Mouse (Mus musculus): ENCODE data around the gene Stoml1. TPM values are rescaled to one million over a fixed set of nuclear protein-coding genes. Genes with fewer than 3 reads are reported as not detected.

Gene Stoml1
- polyA plus RNA-seq, 1 experiment from 2014 or later = 35.8 TPM

- Histone ChIP-seq H3K27me3 (ENCODE audit: insufficient read depth, low read length) (no peaks in the 10 kb centered on the region), H3K9me3 (ENCODE audit: low read length) (no peaks in the 10 kb centered on the region), H3K9ac (replicated peaks; ENCODE audit: low read length) (no peak overlapping the region), H3K4me1 (ENCODE audit: insufficient read depth, low read length) (peaks cover 23% of the 10 kb centered on the region), H3K36me3 (ENCODE audit: insufficient read depth, low read length) (no peaks in the 10 kb centered on the region), H3K4me2 (replicated peaks; ENCODE audit: low read depth, low read length) (no peak overlapping the region), H3K4me3 (ENCODE audit: low read length) (no peak overlapping the region), H3K27ac (ENCODE audit: low read length) (no peak overlapping the region)
- no peak for ATAC-seq (ENCODE audit: low FRiP score, low TSS enrichment)
- whole genome bisulfite sequencing = 94% methylated on average over 4 of the region's 4 CpGs
Measured at GRCm38 (mm10) chr9:58278313-58278712, 25.3 kb downstream of the Stoml1 start.

GRCm38 (mm10) chr9:58278821-58279723 lies 26.1 kb downstream of the Stoml1 start:
- no peak overlapping the region for H3K4me2 ChIP-seq (replicated peaks; ENCODE audit: low read depth, low read length)
- H3K9me3 ChIP-seq (ENCODE audit: low read length) = no peaks in the 10 kb centered on the region
- peaks cover 23% of the 10 kb centered on the region for H3K4me1 ChIP-seq (ENCODE audit: insufficient read depth, low read length)
- H3K27me3 ChIP-seq (ENCODE audit: insufficient read depth, low read length) = no peaks in the 10 kb centered on the region
- no peaks in the 10 kb centered on the region for H3K36me3 ChIP-seq (ENCODE audit: insufficient read depth, low read length)
- H3K4me3 ChIP-seq (ENCODE audit: low read length) = no peak overlapping the region
- H3K27ac ChIP-seq (ENCODE audit: low read length) = no peak overlapping the region
- no peak for ATAC-seq (ENCODE audit: low FRiP score, low TSS enrichment)
- 66% methylated on average over 4 of the region's 4 CpGs for WGBS
- no peak overlapping the region for H3K9ac ChIP-seq (replicated peaks; ENCODE audit: low read length)

GRCm38 (mm10) chr9:58279780-58280179 lies 26.8 kb downstream of the Stoml1 start:
- Histone ChIP-seq H3K4me1 (ENCODE audit: insufficient read depth, low read length) (peaks cover 20% of the 10 kb centered on the region), H3K9ac (replicated peaks; ENCODE audit: low read length) (no peak overlapping the region), H3K4me2 (replicated peaks; ENCODE audit: low read depth, low read length) (no peak overlapping the region), H3K4me3 (ENCODE audit: low read length) (no peak overlapping the region), H3K27me3 (ENCODE audit: insufficient read depth, low read length) (no peaks in the 10 kb centered on the region), H3K9me3 (ENCODE audit: low read length) (no peaks in the 10 kb centered on the region), H3K36me3 (ENCODE audit: insufficient read depth, low read length) (no peaks in the 10 kb centered on the region), H3K27ac (ENCODE audit: low read length) (no peak overlapping the region)
- 66% methylated on average over 5 of the region's 5 CpGs for WGBS
- ATAC-seq (ENCODE audit: low FRiP score, low TSS enrichment) = no peak

GRCm38 (mm10) chr9:58280259-58281109 lies 27.5 kb downstream of the Stoml1 start:
- H3K4me2 ChIP-seq (replicated peaks; ENCODE audit: low read depth, low read length) = no peak overlapping the region
- no peaks in the 10 kb centered on the region for H3K9me3 ChIP-seq (ENCODE audit: low read length)
- no peak overlapping the region for H3K9ac ChIP-seq (replicated peaks; ENCODE audit: low read length)
- peak; percentile 65; the same call in 1 of the 2 replicates for ATAC-seq (ENCODE audit: low FRiP score, low TSS enrichment)
- WGBS = 36% methylated on average over 9 of the region's 9 CpGs
- H3K27me3 ChIP-seq (ENCODE audit: insufficient read depth, low read length) = no peaks in the 10 kb centered on the region
- H3K27ac ChIP-seq (ENCODE audit: low read length) = no peak overlapping the region
- no peak overlapping the region for H3K4me3 ChIP-seq (ENCODE audit: low read length)
- no peaks in the 10 kb centered on the region for H3K36me3 ChIP-seq (ENCODE audit: insufficient read depth, low read length)
- peaks cover 13% of the 10 kb centered on the region for H3K4me1 ChIP-seq (ENCODE audit: insufficient read depth, low read length)

DNA sequence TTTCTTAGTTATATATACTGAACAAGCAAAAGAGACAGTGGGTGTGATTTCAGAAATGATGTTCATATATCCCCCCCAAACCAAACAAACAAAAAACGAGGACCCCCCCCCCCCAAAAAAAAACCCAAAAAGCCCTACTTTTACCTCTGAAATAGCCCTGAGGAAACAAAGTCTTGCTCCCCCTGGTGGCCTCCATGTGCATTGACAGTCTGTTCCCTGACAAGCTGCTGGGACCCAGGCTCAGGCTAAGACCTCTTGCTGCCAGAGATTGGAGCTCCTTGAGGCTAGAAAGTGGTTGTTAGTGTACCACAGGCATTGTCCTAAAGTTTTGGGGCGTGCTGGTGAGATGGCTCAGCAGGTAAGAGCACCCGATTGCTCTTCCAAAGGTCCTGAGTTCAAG lies 28.6 kb downstream of the Stoml1 start:
- WGBS = 69% methylated on average over 3 of the region's 3 CpGs
- H3K4me1 ChIP-seq (ENCODE audit: insufficient read depth, low read length) = peaks cover 3% of the 10 kb centered on the region; the same call in 1 of the 2 replicates
- no peak overlapping the region for H3K9ac ChIP-seq (replicated peaks; ENCODE audit: low read length)
- H3K4me3 ChIP-seq (ENCODE audit: low read length) = no peak overlapping the region
- H3K36me3 ChIP-seq (ENCODE audit: insufficient read depth, low read length) = no peaks in the 10 kb centered on the region
- ATAC-seq (ENCODE audit: low FRiP score, low TSS enrichment) = no peak
- no peaks in the 10 kb centered on the region for H3K9me3 ChIP-seq (ENCODE audit: low read length)
- H3K27ac ChIP-seq (ENCODE audit: low read length) = no peak overlapping the region
- H3K27me3 ChIP-seq (ENCODE audit: insufficient read depth, low read length) = no peaks in the 10 kb centered on the region
- no peak overlapping the region for H3K4me2 ChIP-seq (replicated peaks; ENCODE audit: low read depth, low read length)

DNA sequence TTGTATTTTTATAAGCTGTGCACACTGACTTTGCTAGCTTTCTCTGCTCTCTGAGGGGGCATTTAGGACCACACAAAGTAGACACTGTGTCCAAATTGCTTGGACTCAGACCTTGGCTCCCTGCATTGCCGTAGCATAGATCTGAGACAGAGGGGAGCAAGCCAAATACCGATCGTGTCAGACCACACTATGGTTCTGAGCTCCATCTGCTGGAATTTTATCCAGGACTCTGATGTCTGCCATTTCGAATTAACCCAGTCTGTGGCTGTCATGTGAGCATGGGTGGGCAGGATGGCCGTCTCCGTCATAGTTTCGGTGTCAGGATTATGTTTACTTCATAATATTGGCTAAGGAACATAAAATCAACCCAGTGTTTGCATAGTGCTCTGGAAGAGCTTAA lies 30.5 kb downstream of the Stoml1 start:
- WGBS = 59% methylated on average over 7 of the region's 7 CpGs
- Histone ChIP-seq H3K9me3 (ENCODE audit: low read length) (no peaks in the 10 kb centered on the region), H3K27me3 (ENCODE audit: insufficient read depth, low read length) (no peaks in the 10 kb centered on the region), H3K4me1 (ENCODE audit: insufficient read depth, low read length) (peaks cover 3% of the 10 kb centered on the region; the same call in 1 of the 2 replicates), H3K36me3 (ENCODE audit: insufficient read depth, low read length) (no peaks in the 10 kb centered on the region), H3K27ac (ENCODE audit: low read length) (no peak overlapping the region), H3K4me3 (ENCODE audit: low read length) (no peak overlapping the region), H3K9ac (replicated peaks; ENCODE audit: low read length) (no peak overlapping the region), H3K4me2 (replicated peaks; ENCODE audit: low read depth, low read length) (no peak overlapping the region)
- ATAC-seq (ENCODE audit: low FRiP score, low TSS enrichment) = no peak

GRCm38 (mm10) chr9:58289090-58289489 lies 36.1 kb downstream of the Stoml1 start:
- peak; percentile 52; the same call in 1 of the 2 replicates for ATAC-seq (ENCODE audit: low FRiP score, low TSS enrichment)
- Histone ChIP-seq H3K9me3 (ENCODE audit: low read length) (no peaks in the 10 kb centered on the region), H3K9ac (replicated peaks; ENCODE audit: low read length) (no peak overlapping the region), H3K27ac (ENCODE audit: low read length) (peak overlapping the region; percentile 72), H3K4me3 (ENCODE audit: low read length) (no peak overlapping the region), H3K27me3 (ENCODE audit: insufficient read depth, low read length) (no peaks in the 10 kb centered on the region), H3K4me2 (replicated peaks; ENCODE audit: low read depth, low read length) (no peak overlapping the region), H3K36me3 (ENCODE audit: insufficient read depth, low read length) (no peaks in the 10 kb centered on the region), H3K4me1 (ENCODE audit: insufficient read depth, low read length) (no peaks in the 10 kb centered on the region)
- WGBS = 55% methylated on average over 1 of the region's 1 CpGs

DNA sequence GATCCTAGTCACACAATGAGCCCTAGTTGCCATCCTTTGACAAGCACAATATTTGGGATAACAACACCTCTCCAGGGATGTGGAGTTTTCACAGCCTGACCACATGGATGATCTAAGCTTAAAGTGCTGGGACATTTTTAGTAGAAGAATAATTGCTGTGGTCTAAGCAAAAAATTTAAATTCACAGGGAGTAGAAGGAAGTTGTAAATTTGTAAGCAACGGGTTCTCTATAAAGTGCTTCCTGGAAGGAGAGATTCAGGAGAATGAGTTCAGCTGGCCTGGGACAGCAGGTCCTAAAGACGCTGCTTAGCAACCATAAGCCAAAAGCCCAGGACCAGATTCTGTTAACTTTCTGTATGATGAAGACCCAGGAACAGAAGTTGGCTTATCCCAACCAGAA lies 36.9 kb downstream of the Stoml1 start:
- 42% methylated on average over 2 of the region's 2 CpGs for WGBS
- no peak overlapping the region for H3K9ac ChIP-seq (replicated peaks; ENCODE audit: low read length)
- no peaks in the 10 kb centered on the region for H3K27me3 ChIP-seq (ENCODE audit: insufficient read depth, low read length)

DNA sequence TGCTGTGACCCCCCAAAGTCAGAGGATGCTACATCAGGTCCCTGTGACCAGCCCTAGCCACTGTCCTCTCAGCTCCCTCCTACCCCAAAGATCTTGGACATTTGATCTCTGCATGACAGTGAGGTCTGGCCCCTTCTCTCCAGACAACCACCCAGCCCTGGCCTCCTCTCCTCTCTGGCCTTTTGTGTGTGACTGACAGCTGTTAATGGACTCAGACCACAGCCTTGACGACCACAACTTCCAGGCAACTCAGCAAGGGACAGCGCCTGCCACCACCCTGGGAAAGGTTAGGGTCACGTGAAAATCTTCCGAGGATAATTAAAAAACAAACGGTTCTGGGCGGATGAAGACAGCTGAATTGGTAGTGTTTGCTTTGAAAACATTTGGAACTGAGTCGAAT lies 41.6 kb downstream of the Stoml1 start:
- Histone ChIP-seq H3K4me2 (replicated peaks; ENCODE audit: low read depth, low read length) (no peak overlapping the region), H3K9me3 (ENCODE audit: low read length) (no peaks in the 10 kb centered on the region), H3K4me3 (ENCODE audit: low read length) (no peak overlapping the region), H3K27ac (ENCODE audit: low read length) (no peak overlapping the region), H3K27me3 (ENCODE audit: insufficient read depth, low read length) (no peaks in the 10 kb centered on the region), H3K9ac (replicated peaks; ENCODE audit: low read length) (no peak overlapping the region), H3K36me3 (ENCODE audit: insufficient read depth, low read length) (no peaks in the 10 kb centered on the region), H3K4me1 (ENCODE audit: insufficient read depth, low read length) (peaks cover 22% of the 10 kb centered on the region)
- WGBS = 31% methylated on average over 7 of the region's 7 CpGs
- ATAC-seq (ENCODE audit: low FRiP score, low TSS enrichment) = no peak

More for the DNA sequence above, 36.9 kb downstream of the Stoml1 start:
- H3K27ac ChIP-seq (ENCODE audit: low read length) = peak overlapping the region; percentile 72
- ATAC-seq (ENCODE audit: low FRiP score, low TSS enrichment) = no peak
- no peak overlapping the region for H3K4me2 ChIP-seq (replicated peaks; ENCODE audit: low read depth, low read length)
- no peaks in the 10 kb centered on the region for H3K36me3 ChIP-seq (ENCODE audit: insufficient read depth, low read length)
- H3K4me3 ChIP-seq (ENCODE audit: low read length) = no peak overlapping the region
- peaks cover 4% of the 10 kb centered on the region; the same call in 1 of the 2 replicates for H3K4me1 ChIP-seq (ENCODE audit: insufficient read depth, low read length)
- no peaks in the 10 kb centered on the region for H3K9me3 ChIP-seq (ENCODE audit: low read length)
